Mouse (Mus musculus) CH12.LX (cell line): ENCODE measurements around the gene Ccn1. TPM values are rescaled to one million over a fixed set of nuclear protein-coding genes. Genes with fewer than 3 reads are reported as not detected.

Source experiments
- DNase-seq: peaks from one replicate; pipeline ENCODE4 v3.0.0-alpha.2; 2013; ENCODE audit errors: extremely low read depth
- H3K27ac ChIP-seq: 2 replicates; pipeline ENCODE4 v1.5.1; 2012; ENCODE audit warnings: low read depth, mild to moderate bottlenecking, control low read depth, moderate library complexity; ENCODE audit not compliant: insufficient read depth
- H3K27me3 ChIP-seq: replicated peaks from 2 replicates; pipeline ENCODE3; 2012; ENCODE audit warnings: inconsistent platforms
- H3K36me3 ChIP-seq, 2 experiments: replicated peaks in 1 of 2; 2 replicates each; pipeline versions ENCODE3 to v1.6.1; 2012; ENCODE audit warnings: inconsistent platforms in 1 of 2, low read length in 1 of 2, mild to moderate bottlenecking in 1 of 2, mixed read lengths in 1 of 2, moderate library complexity in 1 of 2; ENCODE audit not compliant: control insufficient read depth in 1 of 2, insufficient read depth in 1 of 2
- H3K4me1 ChIP-seq, 2 experiments: 2 replicates each; pipeline ENCODE4 v1.6.1; 2012; ENCODE audit warnings: inconsistent platforms in 1 of 2, moderate library complexity in 1 of 2; ENCODE audit not compliant: insufficient read depth in 2 of 2, control insufficient read depth in 1 of 2
- H3K4me2 ChIP-seq: 2 replicates; pipeline ENCODE4 v1.6.1; 2012; ENCODE audit warnings: low read depth, mild to moderate bottlenecking, control low read depth; ENCODE audit not compliant: poor library complexity, insufficient read depth, severe bottlenecking
- H3K4me3 ChIP-seq, 3 experiments: fragments of 150-350 bp in 1 of 3; sonication (generic) in 1 of 3; replicated peaks in 1 of 3; 2 replicates each; pipeline versions ENCODE3 to v1.5.1; 2011 to 2012; ENCODE audit warnings: low read depth in 2 of 3, low read length in 2 of 3, mild to moderate bottlenecking in 2 of 3, moderate library complexity in 2 of 3, control low read depth in 1 of 3, improper control_type of control experiment in 1 of 3, inconsistent platforms in 1 of 3, mixed read lengths in 1 of 3; ENCODE audit not compliant: poor library complexity in 1 of 3
- H3K79me2 ChIP-seq: replicated peaks from 2 replicates; pipeline ENCODE4 v1.6.1; 2012; ENCODE audit warnings: mild to moderate bottlenecking, moderate library complexity; ENCODE audit not compliant: control insufficient read depth, poor library complexity, insufficient read depth, severe bottlenecking; ENCODE audit errors: extremely low read depth
- H3K9ac ChIP-seq: 2 replicates; pipeline ENCODE4 v1.6.1; 2012; ENCODE audit warnings: low read depth, mild to moderate bottlenecking, control low read depth, moderate library complexity; ENCODE audit not compliant: insufficient read depth
- H3K9me3 ChIP-seq: replicated peaks from 2 replicates; pipeline ENCODE3; 2012; ENCODE audit warnings: low read length, inconsistent platforms, mixed read lengths
- CTCF ChIP-seq, 2 experiments: IDR thresholded peaks in 1 of 2; conservative IDR thresholded peaks in 1 of 2; 2 replicates each; pipeline ENCODE4 v1.5.1; 2011 to 2012; ENCODE audit warnings: low read depth in 2 of 2, low read length in 2 of 2, improper control_type of control experiment in 1 of 2, inconsistent platforms in 1 of 2, mild to moderate bottlenecking in 1 of 2, moderate library complexity in 1 of 2
- EP300 ChIP-seq: IDR thresholded peaks from 2 replicates; pipeline ENCODE4 v1.6.1; 2011; ENCODE audit warnings: low read length, improper control_type of control experiment
- ETS1 ChIP-seq: conservative IDR thresholded peaks from 2 replicates; pipeline ENCODE4 v1.6.1; 2012; ENCODE audit warnings: low read depth, mild to moderate bottlenecking, inconsistent platforms, low read length, improper control_type of control experiment, moderate library complexity
- GABPA ChIP-seq: IDR thresholded peaks from 2 replicates; pipeline ENCODE4 v1.6.1; 2012; ENCODE audit warnings: low read depth, low read length, improper control_type of control experiment, inconsistent platforms; ENCODE audit not compliant: insufficient replicate concordance
- HCFC1 ChIP-seq: IDR thresholded peaks from 2 replicates; pipeline ENCODE4 v1.6.1; 2012; ENCODE audit warnings: low read depth, mild to moderate bottlenecking, inconsistent platforms, low read length, improper control_type of control experiment
- IRF4 ChIP-seq: IDR thresholded peaks from 2 replicates; pipeline ENCODE4 v1.6.1; 2014; ENCODE audit warnings: low read depth, mild to moderate bottlenecking, inconsistent platforms, low read length, improper control_type of control experiment
- JUND ChIP-seq: conservative IDR thresholded peaks from 2 replicates; pipeline ENCODE4 v1.6.1; 2011; ENCODE audit warnings: low read depth, low read length, improper control_type of control experiment
- KAT2A ChIP-seq: IDR thresholded peaks from 2 replicates; pipeline ENCODE4 v1.6.1; 2012; ENCODE audit warnings: low read length, improper control_type of control experiment, inconsistent platforms; ENCODE audit not compliant: insufficient replicate concordance
- MAX ChIP-seq: IDR thresholded peaks from 2 replicates; pipeline ENCODE4 v1.6.1; 2011; ENCODE audit warnings: low read length, improper control_type of control experiment
- MAZ ChIP-seq: IDR thresholded peaks from 2 replicates; pipeline ENCODE4 v1.6.1; 2012; ENCODE audit warnings: low read depth, mild to moderate bottlenecking, inconsistent platforms, low read length, improper control_type of control experiment, moderate library complexity
- MEF2A ChIP-seq: IDR thresholded peaks from 2 replicates; pipeline ENCODE4 v1.6.1; 2014; ENCODE audit warnings: low read depth, mild to moderate bottlenecking, inconsistent platforms, low read length, improper control_type of control experiment, borderline replicate concordance
- PAX5 ChIP-seq: IDR thresholded peaks from 2 replicates; pipeline ENCODE4 v1.6.1; 2012; ENCODE audit warnings: low read length, inconsistent platforms, mixed read lengths
- POLR2A ChIP-seq: IDR thresholded peaks from 2 replicates; pipeline ENCODE4 v1.6.1; 2011; ENCODE audit warnings: low read depth, mild to moderate bottlenecking, improper control_type of control experiment, low read length
- POLR2AphosphoS2 ChIP-seq: IDR thresholded peaks from 2 replicates; pipeline ENCODE4 v1.6.1; 2011; ENCODE audit warnings: low read depth, low read length, improper control_type of control experiment
- RAD21 ChIP-seq: IDR thresholded peaks from 2 replicates; pipeline ENCODE4 v1.6.1; 2011; ENCODE audit warnings: low read depth, mild to moderate bottlenecking, low read length, improper control_type of control experiment, moderate library complexity
- SIN3A ChIP-seq: IDR thresholded peaks from 2 replicates; pipeline ENCODE4 v1.6.1; 2012; ENCODE audit warnings: low read length, improper control_type of control experiment, inconsistent platforms
- SMC3 ChIP-seq: IDR thresholded peaks from 2 replicates; pipeline ENCODE4 v1.6.1; 2011; ENCODE audit warnings: low read depth, low read length, improper control_type of control experiment
- UBTF ChIP-seq: IDR thresholded peaks from 2 replicates; pipeline ENCODE4 v1.6.1; 2012; ENCODE audit warnings: low read depth, mild to moderate bottlenecking, inconsistent platforms, low read length, improper control_type of control experiment, moderate library complexity
- USF1 ChIP-seq: IDR thresholded peaks from 2 replicates; pipeline ENCODE4 v1.6.1; 2014; ENCODE audit warnings: low read depth, mild to moderate bottlenecking, inconsistent platforms, low read length, improper control_type of control experiment
- USF2 ChIP-seq: conservative IDR thresholded peaks from 2 replicates; pipeline ENCODE4 v1.6.1; 2011; ENCODE audit warnings: low read depth, low read length, improper control_type of control experiment
- ZKSCAN1 ChIP-seq: IDR thresholded peaks from 2 replicates; pipeline ENCODE4 v1.6.1; 2012; ENCODE audit warnings: low read depth, inconsistent platforms, low read length, improper control_type of control experiment, borderline replicate concordance
- dilution Hi-C: fragments of 300-500 bp; cut with MboI; formaldehyde crosslinking; loops from 2 replicates; pipeline ENCODE4 v1.14.3; 2020; ENCODE audit warnings: low sequenced_read_pairs; ENCODE audit not compliant: extremely low pct_unique_long_range_greater_than_20kb, extremely low pct_ligation_motif_present
- in situ Hi-C: fragments of 300-500 bp; cut with MboI; formaldehyde crosslinking; loops from 3 replicates; pipeline ENCODE4 v1.14.3; 2019; ENCODE audit warnings: low sequenced_read_pairs, low pct_ligation_motif_present, low pct_unique_long_range_greater_than_20kb, mixed read lengths
- polyA plus RNA-seq: library from polyadenylated mRNA; unstranded; fragments of >175 nt; gene quantifications from 2 replicates; pipeline ENCODE4 v1.2.1, GENCODE M21; 2012; ENCODE audit warnings: low read depth; ENCODE audit not compliant: insufficient read length
- total RNA-seq, 2 experiments: library from RNA; depleted of rRNA; stranded (reverse); fragments of 300-350 nt in 1 of 2; fragments of >200 nt in 1 of 2; gene quantifications; 2 replicates each; pipeline ENCODE4 v1.2.3; 2012 to 2014

Gene Ccn1
- total and polyA plus RNA-seq, 3 experiments, result not detected

DNA sequence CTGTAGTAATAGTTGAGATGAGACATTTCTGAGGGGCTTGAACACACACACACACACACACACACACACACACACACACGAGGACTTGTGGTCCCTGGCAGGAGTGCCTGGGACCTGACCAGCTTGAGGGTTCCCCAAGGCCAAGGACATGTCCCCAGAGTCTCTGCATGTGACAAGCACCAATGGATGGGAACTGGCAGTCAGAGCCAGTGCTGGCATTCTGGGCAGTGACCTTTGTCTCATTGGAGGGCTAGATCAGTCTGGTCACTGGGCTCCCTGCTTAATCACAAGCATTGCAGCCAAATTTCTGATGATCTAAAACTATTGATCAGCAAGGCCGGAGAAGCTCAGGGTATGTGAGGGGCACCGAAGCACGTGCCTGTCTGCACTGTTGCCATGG lies 25.0 kb downstream of the Ccn1 start:
- Histone ChIP-seq H3K36me3 (no peaks in the 10 kb centered on the region), H3K79me2 (no peaks in the 10 kb centered on the region), H3K4me1 (no peaks in the 10 kb centered on the region), H3K4me2 (no peak overlapping the region), H3K9me3 (peaks cover 3% of the 10 kb centered on the region), H3K27me3 (no peaks in the 10 kb centered on the region), H3K9ac (no peak overlapping the region), H3K4me3 (no peak overlapping the region), H3K27ac (no peak overlapping the region)
- in situ Hi-C loops, result loop anchor here (10.0 kb wide), 1 partner anchor 280 kb away; no protein-coding TSS in a partner anchor
- dilution Hi-C loops, result no loop called here
- no peak for TF ChIP-seq MAZ
- TF ChIP-seq POLR2A, result no peak
- TF ChIP-seq CTCF (conservative IDR thresholded peaks at IDR 0.05 in 1 of 2, IDR thresholded peaks at IDR 0.05 in 1 of 2; ENCODE audit: low read depth in 2 of 2, low read length in 2 of 2), result no peak
- no peak for TF ChIP-seq UBTF
- no peak for TF ChIP-seq HCFC1
- no peak for DNase-seq

DNA sequence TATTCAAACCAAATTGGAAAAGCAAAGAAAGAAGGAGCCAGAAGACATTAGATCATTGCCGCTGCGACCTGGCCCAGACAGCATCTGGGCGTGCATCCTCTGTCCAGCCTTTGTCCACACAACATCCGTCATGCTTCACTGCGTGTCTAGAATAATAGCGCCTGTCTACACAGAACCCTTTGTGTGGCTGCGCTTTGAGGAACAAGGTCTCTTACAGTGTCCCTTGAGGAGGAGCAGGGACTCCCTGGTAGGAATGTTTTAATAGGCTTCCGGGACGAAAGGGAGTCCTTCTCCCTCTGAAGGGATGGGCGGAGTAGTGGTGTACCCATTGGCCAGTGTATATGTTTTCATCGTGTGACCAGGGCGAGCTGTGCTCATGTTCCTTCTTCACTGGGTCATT lies 26.7 kb downstream of the Ccn1 start:
- no peaks in the 10 kb centered on the region for H3K79me2 ChIP-seq
- dilution Hi-C loops, result no loop called here
- H3K27me3 ChIP-seq, result no peaks in the 10 kb centered on the region
- no peak overlapping the region for H3K27ac ChIP-seq
- no peak overlapping the region for H3K4me3 ChIP-seq
- no peak for DNase-seq
- H3K4me2 ChIP-seq, result no peak overlapping the region
- H3K9me3 ChIP-seq, result peaks cover 3% of the 10 kb centered on the region
- H3K4me1 ChIP-seq, result peaks cover 9 to 10% of the 10 kb centered on the region in 2 experiments
- in situ Hi-C loops, result loop anchor here (10.0 kb wide), 1 partner anchor 282 kb away; no protein-coding TSS in a partner anchor
- no peak overlapping the region for H3K9ac ChIP-seq
- H3K36me3 ChIP-seq, result no peaks in the 10 kb centered on the region
- TF ChIP-seq IRF4, result no peak
- no peak for TF ChIP-seq SIN3A
- TF ChIP-seq JUND, result no peak
- TF ChIP-seq RAD21, result no peak
- no peak for TF ChIP-seq USF1
- no peak for TF ChIP-seq POLR2AphosphoS2
- no peak for TF ChIP-seq PAX5
- no peak for TF ChIP-seq UBTF
- no peak for TF ChIP-seq ETS1
- no peak for TF ChIP-seq EP300
- TF ChIP-seq MAX, result no peak
- no peak for TF ChIP-seq GABPA
- TF ChIP-seq SMC3, result no peak
- TF ChIP-seq POLR2A, result no peak
- no peak for TF ChIP-seq ZKSCAN1
- no peak for TF ChIP-seq KAT2A
- no peak for TF ChIP-seq USF2
- no peak for TF ChIP-seq MEF2A
